Mouse (Mus musculus) adrenal gland, postnatal 14 days (tissue): ENCODE results near the gene Zfp512. TPM values are rescaled to one million over a fixed set of nuclear protein-coding genes. Genes with fewer than 3 reads are reported as not detected.

Experiments
- total RNA-seq: library from RNA; stranded (reverse); gene quantifications from 2 replicates; pipeline ENCODE4 v1.2.3, GENCODE M21; 2021

Gene Zfp512
- total RNA-seq, 1 experiment from 2014 or later = 20.1 TPM

Other genes with a start within 250 kb of the Zfp512 start
- gene Ppm1g, start 231.7 kb upstream of the Zfp512 start, total RNA-seq = 117 and 121 TPM in 2 replicates
- gene Nrbp1, start 211.6 kb upstream of the Zfp512 start, total RNA-seq = 79.7 and 87.7 TPM in 2 replicates
- not detected in 2 replicates for gene Gm9970, start 211.2 kb upstream of the Zfp512 start, total RNA-seq
- 2.7 and 4.8 TPM in 2 replicates for gene Krtcap3, start 200.7 kb upstream of the Zfp512 start, total RNA-seq
- gene Ift172, start 161.3 kb upstream of the Zfp512 start, total RNA-seq = 36.0 and 41.5 TPM in 2 replicates
- gene Fndc4, start 156.4 kb upstream of the Zfp512 start, total RNA-seq = 10.9 and 12.2 TPM in 2 replicates
- gene Gckr, start 155.0 kb upstream of the Zfp512 start, total RNA-seq = 1.6 and 13.8 TPM in 2 replicates
- gene 4930548H24Rik, start 33.3 kb downstream of the Zfp512 start, total RNA-seq = 0.23 TPM in 1 of 2 replicates, not detected in the other
- gene Gpn1, start 42.3 kb downstream of the Zfp512 start, total RNA-seq = 23.0 and 25.8 TPM in 2 replicates
- gene Slc4a1ap, start 74.6 kb downstream of the Zfp512 start, total RNA-seq = 30.1 and 30.4 TPM in 2 replicates
- gene Supt7l, start 75.4 kb downstream of the Zfp512 start, total RNA-seq = 18.6 and 20.1 TPM in 2 replicates
- 300 and 306 TPM in 2 replicates for gene Mrpl33, start 144.5 kb downstream of the Zfp512 start, total RNA-seq
- gene Rbks, start 245.2 kb downstream of the Zfp512 start, total RNA-seq = 10.2 and 10.3 TPM in 2 replicates
- 65.4 and 72.3 TPM in 2 replicates for gene Babam2, start 245.3 kb downstream of the Zfp512 start, total RNA-seq